In genomic region chr12:81642361-81643082, GRCm38 (mm10) we compare ENCODE assay signal across 13 mouse cellular contexts. TPM values are rescaled to one million over a fixed set of nuclear protein-coding genes. Genes with fewer than 3 reads are reported as not detected.
A peak's percentile ranks its signal among the peaks of the same experiment; 100 is the strongest.
DNase-seq lines count a peak whose midpoint lies in the region; ATAC-seq and TF ChIP-seq lines count a peak whose summit lies in the region.
"Had no signal": no experiment of that assay in that cellular context is flagged by ENCODE, and none has a peak within 500 bp of the region (broad histone marks: within the 10 kb centered on the region; RNA-seq: fewer than 3 reads in every experiment).

No protein-coding gene starts in this region.

- no peak overlapping the region for H3K9ac ChIP-seq in forebrain, postnatal 0 days
- H3K9ac ChIP-seq: limb, embryonic 13.5 days had no signal

- no peak for TF ChIP-seq CTCF in layer of hippocampus, adult 2 months (conservative IDR thresholded peaks at IDR 0.05)
- TF ChIP-seq CTCF in forebrain, postnatal 0 days (IDR thresholded peaks at IDR 0.05; ENCODE audit: low read depth), result no peak

- peak; percentile 20 to 34 for DNase-seq in layer of hippocampus, adult 2 months (ENCODE audit: low spot score in 2 of 2)
- DNase-seq in layer of hippocampus, postnatal 25 days (ENCODE audit: extremely low spot score in 1 of 2, low spot score in 1 of 2), result no peak
- peak; percentile 71 for DNase-seq in brain, adult 2 months (ENCODE audit: low read depth, low spot score)
- peak; percentile 57 for DNase-seq in forebrain, postnatal 0 days
- DNase-seq in layer of hippocampus, postnatal 36 days, result peak; percentile 17 to 40
- DNase-seq in kidney, adult 18-20 months, result no peak
- DNase-seq in urinary bladder, adult 2 months (ENCODE audit: low spot score), result no peak
- DNase-seq: gastrocnemius, postnatal 10 days; lung, adult 2 months had no signal

- H3K9me3 ChIP-seq in forebrain, postnatal 0 days (ENCODE audit: low read length), result no peaks in the 10 kb centered on the region
- H3K9me3 ChIP-seq: limb, embryonic 13.5 days; megakaryocyte, embryonic 14.5 days had no signal

- peaks cover under 1% of the 10 kb centered on the region; the same call in 1 of the 2 replicates for H3K36me3 ChIP-seq in forebrain, postnatal 0 days (ENCODE audit: insufficient read depth)
- H3K36me3 ChIP-seq: limb, embryonic 13.5 days had no signal

- peak overlapping the region; percentile 43; the same call in 1 of the 2 replicates for H3K27ac ChIP-seq in layer of hippocampus, adult 2 months
- no peak overlapping the region for H3K27ac ChIP-seq in forebrain, postnatal 0 days (ENCODE audit: low read depth, low read length)
- H3K27ac ChIP-seq: limb, embryonic 13.5 days; stomach, postnatal 0 days had no signal

- H3K4me2 ChIP-seq in forebrain, postnatal 0 days (ENCODE audit: low read depth), result no peak overlapping the region
- H3K4me2 ChIP-seq: limb, embryonic 13.5 days had no signal

- no peaks in the 10 kb centered on the region for H3K27me3 ChIP-seq in forebrain, postnatal 0 days (ENCODE audit: insufficient read depth, low read length)

- WGBS in forebrain, postnatal 0 days, result 14% methylated on average over 11 of the region's 11 CpGs

- peak; percentile 77 for ATAC-seq in forebrain, postnatal 0 days
- ATAC-seq: intestine, postnatal 0 days had no signal

- H3K4me3 ChIP-seq in layer of hippocampus, adult 2 months, result peak overlapping the region; percentile 12; the same call in 1 of the 2 replicates
- H3K4me3 ChIP-seq in forebrain, postnatal 0 days (ENCODE audit: low read depth, low read length), result no peak overlapping the region
- H3K4me3 ChIP-seq: limb, embryonic 13.5 days had no signal

- no peaks in the 10 kb centered on the region for H3K4me1 ChIP-seq in forebrain, postnatal 0 days (ENCODE audit: insufficient read depth)
- H3K4me1 ChIP-seq: limb, embryonic 13.5 days had no signal

RNA-seq across cellular contexts. Expression of gene Ttc9, which starts 11.5 kb away (rescaled TPM):
- 10 to 100 TPM; 37.3 to 38.0 TPM for total RNA-seq in layer of hippocampus, adult 2 months (2021)
- 10 to 100 TPM; 45.3 to 47.4 TPM for total RNA-seq in layer of hippocampus, postnatal 25 days (2021)
- total RNA-seq in forebrain, postnatal 0 days (2014; rRNA removed), result 54.6 and 64.0 TPM in 2 replicates
- polyA plus RNA-seq in forebrain, postnatal 0 days (2015; fragmentation: Nextera tagmentation; extraction: Ambion mirVana), result 18.7 and 19.5 TPM in 2 replicates
- total RNA-seq in layer of hippocampus, postnatal 36 days (2021), result 10 to 100 TPM; 39.2 to 42.0 TPM
- polyA plus RNA-seq in urinary bladder, adult 2 months (2012; rRNA removed), result 7.4 and 7.6 TPM in 2 replicates

RNA-seq across cellular contexts. Expression of gene Med6, which starts 47.7 kb away (rescaled TPM):
- 10 to 100 TPM; 31.6 to 32.1 TPM for total RNA-seq in layer of hippocampus, adult 2 months (2021)
- 10 to 100 TPM; 26.4 to 27.2 TPM for total RNA-seq in layer of hippocampus, postnatal 25 days (2021)
- 33.9 and 43.2 TPM in 2 replicates for total RNA-seq in forebrain, postnatal 0 days (2014; rRNA removed)
- 34.6 and 39.3 TPM in 2 replicates for polyA plus RNA-seq in forebrain, postnatal 0 days (2015; fragmentation: Nextera tagmentation; extraction: Ambion mirVana)
- total RNA-seq in layer of hippocampus, postnatal 36 days (2021), result 10 to 100 TPM; 29.9 to 32.0 TPM
- polyA plus RNA-seq in urinary bladder, adult 2 months (2012; rRNA removed), result 33.0 and 41.8 TPM in 2 replicates

Comparison
In these comparisons a context has a peak if more than half of its experiments do, and no peak if none do; other contexts are left out.
1. DNase-seq: peak in layer of hippocampus, adult 2 months (2 of 2), brain, adult 2 months (single experiment), forebrain, postnatal 0 days (single experiment) and layer of hippocampus, postnatal 36 days (2 of 2); none in layer of hippocampus, postnatal 25 days (0 of 2), kidney, adult 18-20 months (single experiment) and urinary bladder, adult 2 months (single experiment).